Mouse (Mus musculus) ES-Bruce4 (cell line): ENCODE data around the gene Nagk.
"Not testable (repeated sequence)": the region's sequence is repeated elsewhere in the genome, so short reads cannot be mapped to it uniquely, and the experiment has no call there.

Experiments
- CTCF ChIP-seq: IDR thresholded peaks from one replicate; pipeline ENCODE4 v1.8.1; 2011; ENCODE audit warnings: low read depth, low read length
- POLR2A ChIP-seq: IDR thresholded peaks from one replicate; pipeline ENCODE4 v1.8.1; 2011; ENCODE audit warnings: low read length; ENCODE audit not compliant: insufficient read depth

- not testable (repeated sequence) for TF ChIP-seq POLR2A, CTCF
These were observed 4.2 kb upstream of the Nagk start for GRCm38 (mm10) chr6:83790533-83790932.
